Mouse (Mus musculus): ENCODE measurements at regions not wholly inside any gene's neighbourhood (a gene's known extent, or its start where the extent isn't known, plus 50 kb on each side); places are given as distances from the start of the nearest gene placed in this dataset.
"Not testable (repeated sequence)": the region's sequence is repeated elsewhere in the genome, so short reads cannot be mapped to it uniquely, and the experiment has no call there.

DNA sequence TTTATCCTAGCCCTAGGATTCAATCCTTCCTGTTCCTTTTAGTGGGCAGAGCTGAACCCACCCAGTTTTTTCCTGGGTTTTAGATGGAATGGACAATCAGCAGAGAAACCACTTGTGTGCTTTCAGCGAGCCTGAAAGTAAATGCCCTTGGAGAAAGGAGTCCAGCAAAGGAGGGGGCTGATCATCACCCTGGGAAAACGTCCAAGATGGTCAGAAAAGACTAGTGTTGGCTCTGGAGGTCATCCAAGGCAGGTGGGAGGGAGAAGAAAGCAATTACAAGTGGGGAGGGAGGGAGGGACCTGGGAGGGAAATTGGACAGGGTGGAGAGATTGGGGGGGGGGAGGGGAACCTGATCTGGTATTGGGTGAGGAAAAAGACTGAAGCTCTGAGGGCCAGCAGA, 55.6 kb upstream of the Zfp366 start:
- DNase-seq: peak; percentile 58 to 72

DNA sequence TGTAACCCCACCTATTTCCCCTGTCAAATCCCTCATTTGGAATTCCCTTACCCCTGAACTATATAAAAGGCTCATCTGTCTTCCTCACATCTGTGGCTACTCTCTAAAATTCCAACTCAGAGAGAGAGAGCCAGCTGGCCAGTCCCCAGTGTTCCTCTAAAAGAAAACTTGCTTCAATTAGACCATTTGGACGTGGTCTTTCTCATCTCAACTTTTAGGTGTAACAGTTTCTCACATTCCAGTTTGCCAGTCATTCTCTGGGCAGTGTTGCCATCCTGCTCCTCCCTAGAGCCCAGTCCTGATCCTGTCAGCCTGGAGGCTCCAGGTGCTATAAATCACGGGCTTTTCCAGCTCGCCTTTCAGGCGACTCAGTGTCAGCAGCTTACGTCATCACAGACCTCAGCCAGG, 56.3 kb upstream of the Zfp366 start:
- peak in 1 of 2 experiments; percentile 14 for DNase-seq

DNA sequence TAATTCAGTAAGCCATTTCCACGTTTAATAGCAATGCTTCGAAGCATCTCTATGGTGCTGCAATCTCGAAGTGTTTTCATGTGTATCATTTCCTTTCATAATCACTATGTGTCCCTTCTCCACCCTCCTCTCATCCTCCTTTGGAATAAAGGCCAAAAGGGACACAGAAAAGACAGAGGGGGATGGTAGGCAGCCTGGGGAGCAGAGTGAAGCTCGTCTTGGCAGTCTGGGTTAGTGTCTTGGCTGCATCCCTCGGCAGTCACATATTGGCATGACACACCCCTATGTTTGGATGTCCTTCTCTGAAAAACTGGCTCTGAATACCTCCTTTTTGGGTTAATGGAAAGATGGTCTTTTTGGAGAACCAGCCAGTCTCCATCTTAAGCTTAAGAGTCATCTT, 56.9 kb upstream of the Zfp366 start:
- no peak for DNase-seq

DNA sequence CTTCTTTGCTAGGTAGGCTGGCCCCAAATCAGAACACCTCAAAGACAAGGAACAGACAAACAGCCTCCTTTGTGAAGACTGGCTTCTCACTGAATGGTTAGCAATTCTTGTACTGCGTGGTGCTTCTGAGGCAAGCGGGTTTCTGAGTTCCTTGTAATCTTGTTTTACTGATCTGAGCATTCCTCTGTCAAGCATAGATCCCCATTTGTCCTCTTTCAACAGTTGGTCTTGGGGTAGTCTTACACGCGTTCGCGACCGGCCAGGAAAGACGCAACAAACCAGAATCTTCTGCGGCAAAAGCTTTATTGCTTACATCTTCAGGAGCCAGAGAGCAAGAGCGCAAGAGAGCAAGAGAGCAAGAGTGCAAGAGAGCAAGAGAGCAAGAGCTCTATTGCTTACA, 57.7 kb upstream of the Zfp366 start:
- not testable (repeated sequence) for DNase-seq

DNA sequence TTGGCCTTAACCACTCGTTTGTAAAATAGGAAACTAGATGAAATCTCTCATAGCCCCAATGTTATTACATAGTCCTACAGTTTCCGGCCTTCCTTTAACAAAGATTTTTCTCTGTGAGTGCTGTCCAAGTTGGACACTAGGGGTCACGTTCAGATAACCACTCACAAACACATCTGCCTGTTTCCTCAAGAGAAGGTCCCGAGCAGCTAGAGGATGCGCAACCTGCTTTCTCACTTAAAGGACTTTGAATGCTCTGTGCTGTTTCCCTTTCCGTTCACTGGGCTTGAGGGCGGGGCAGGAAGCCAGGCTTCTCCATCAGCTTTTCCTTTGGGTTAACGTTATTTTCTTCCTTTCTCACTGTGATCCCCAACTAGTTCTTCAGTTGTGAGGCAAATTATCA, 58.1 kb upstream of the Zfp366 start:
- DNase-seq: peak; percentile 11 to 23

DNA sequence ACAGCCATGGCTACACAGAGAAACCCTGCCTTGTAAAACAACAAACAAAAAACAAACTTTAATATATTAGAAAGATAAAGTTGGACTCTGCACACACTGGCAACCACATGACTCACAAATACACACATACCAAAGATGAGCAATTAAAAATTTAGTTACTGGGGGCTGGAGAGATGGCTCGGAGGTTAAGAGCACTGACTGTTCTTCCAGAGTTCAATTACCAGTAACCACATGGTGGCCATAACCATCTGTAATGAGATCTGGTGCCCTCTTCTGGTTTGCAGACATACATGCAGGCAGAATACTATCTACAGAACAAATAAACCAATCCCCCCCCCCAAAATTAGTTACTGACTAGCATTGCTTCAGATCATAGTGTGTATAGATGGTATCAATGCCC, 58.7 kb upstream of the Zfp366 start:
- peak; percentile 17 to 50 for DNase-seq

DNA sequence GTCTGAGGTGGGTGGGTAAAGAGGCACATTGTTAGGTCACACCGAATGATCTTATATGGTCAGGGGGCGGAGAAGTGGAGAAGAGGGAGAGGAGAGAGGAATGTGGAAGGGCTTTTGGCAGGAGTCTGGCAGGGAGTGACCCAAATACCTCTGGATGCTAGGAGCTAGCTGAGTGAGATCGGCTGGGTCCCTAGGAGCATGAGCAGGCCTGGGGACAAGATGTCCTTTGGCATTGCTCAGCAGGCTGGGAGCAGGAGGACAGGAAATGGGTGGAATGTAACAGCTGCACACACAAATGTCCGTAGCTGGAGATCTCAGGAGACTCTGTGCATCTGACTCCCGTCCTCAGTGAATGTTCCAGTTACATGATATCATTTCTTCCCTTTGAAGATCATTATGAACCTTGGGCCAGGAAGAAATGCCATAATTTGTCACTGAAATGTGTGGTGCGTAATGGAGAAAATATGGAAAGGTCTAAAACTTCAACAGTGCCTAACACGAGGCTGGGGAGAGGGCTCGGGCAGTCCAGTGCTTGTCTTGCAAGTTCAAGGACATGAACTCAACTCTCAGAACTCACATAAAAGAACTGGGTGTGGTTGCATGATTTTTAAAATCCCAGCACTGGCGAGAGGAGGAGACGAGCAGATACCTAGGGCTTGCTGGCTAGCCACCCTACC, 59.6 kb upstream of the Zfp366 start:
- peak; percentile 50 to 79 for DNase-seq

DNA sequence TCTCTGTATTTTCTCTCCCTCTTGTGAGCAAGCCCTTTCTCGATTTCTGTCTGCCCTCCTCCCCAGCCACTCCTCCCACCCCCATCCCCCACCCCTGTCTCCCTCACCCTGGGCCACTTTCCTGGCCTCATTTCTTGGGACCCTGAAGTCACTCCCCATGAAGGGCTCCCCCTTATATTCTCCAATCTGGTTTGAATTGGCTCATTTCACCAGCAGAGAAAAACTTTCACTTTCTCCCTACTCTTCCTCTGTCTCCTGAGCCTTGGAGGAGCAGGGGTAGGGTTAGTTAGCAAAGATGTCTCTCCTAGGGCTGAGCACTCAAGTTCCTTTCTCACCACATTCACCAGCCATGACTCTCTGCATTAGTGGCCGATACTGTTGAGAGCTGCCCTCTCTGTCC, 60.5 kb upstream of the Zfp366 start:
- no peak for DNase-seq

DNA sequence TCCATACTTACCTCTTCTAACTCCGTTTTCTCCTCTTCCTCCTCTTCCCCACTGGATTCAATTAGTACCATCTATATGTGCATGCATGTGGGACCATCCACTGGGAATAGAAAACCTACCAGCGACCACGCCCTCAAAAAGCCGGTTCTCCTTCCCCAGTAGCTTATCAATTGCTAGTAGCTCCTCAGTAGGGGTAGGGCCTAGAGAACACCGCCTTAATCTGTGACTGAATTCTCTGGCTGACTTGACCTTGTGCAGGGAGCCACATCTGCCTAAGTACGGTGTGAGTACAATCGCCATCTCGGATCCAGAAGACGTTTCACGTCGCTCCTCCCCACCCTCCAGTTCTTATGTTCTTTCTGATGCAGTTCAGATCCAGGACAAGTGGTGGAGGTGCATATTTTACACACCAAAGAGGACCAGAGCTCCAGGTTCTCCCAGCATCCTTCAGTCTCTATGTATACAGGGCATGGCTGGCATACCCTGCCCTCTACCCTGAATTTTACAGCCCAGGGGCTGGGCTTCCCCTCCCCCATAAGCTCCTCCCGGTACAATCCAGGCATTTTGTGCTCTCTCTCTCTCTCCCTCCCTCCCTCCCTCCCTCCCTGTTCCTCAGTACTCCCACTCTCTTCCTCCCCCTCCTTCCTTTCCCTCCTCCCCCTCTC, 61.0 kb upstream of the Zfp366 start:
- no peak for DNase-seq

DNA sequence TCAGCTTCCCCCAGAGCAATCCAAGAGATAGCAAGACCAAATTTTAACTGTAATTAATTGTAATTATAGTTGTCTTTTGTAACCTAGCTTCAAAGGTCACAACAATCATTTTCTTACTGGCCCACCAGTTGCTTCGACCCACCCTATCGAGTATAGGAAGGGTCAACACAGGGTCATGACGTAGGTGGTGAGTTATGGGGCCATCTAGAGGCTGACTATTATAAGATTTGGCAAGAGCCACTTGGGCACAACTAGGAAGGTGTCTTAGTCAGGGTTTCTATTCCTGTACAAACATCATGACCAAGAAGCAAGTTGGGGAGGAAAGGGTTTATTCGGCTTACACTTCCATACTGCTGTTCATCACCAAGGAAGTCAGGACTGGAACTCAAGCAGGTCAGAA, 62.1 kb upstream of the Zfp366 start:
- not testable (repeated sequence) for DNase-seq

DNA sequence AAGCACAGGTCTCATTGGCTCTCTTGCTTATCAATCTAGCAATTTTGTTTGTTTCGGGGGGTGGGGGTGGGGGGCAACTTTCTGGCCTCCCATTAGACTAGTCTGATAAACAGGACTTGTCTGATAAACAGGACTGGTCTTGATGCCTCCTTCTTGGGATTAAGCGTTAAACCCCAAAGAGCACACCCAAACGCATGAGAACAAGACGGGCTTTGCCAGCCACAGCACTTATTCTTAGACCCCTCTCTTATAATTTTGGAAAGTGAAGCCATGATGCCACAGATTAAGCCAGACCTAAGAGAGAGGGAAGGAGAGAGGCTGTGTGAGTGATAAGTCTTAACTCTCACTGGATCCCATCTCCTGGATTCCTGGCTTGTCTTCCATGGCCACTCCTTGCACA, 63.5 kb upstream of the Zfp366 start:
- no peak for DNase-seq

DNA sequence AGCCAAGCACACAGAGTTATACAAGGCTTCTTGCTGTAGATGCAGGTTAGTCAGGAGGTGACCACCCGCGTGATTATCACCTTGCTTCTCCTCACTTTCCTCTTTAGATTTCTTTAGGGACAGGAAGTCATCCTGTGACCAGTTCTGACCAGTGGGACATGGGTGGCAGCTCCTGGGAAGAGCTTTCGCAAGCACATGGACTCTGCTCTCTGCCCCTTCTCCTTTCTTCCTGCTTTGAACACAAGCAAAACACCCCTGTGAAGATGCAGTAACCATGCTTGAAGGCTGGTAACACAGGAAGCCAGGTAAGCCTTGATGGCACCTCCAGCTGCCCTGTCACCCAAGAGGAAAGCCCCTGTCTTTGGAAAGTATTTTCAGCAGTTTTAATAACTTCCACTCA, 64.7 kb upstream of the Zfp366 start:
- peak; percentile 48 to 55 for DNase-seq

DNA sequence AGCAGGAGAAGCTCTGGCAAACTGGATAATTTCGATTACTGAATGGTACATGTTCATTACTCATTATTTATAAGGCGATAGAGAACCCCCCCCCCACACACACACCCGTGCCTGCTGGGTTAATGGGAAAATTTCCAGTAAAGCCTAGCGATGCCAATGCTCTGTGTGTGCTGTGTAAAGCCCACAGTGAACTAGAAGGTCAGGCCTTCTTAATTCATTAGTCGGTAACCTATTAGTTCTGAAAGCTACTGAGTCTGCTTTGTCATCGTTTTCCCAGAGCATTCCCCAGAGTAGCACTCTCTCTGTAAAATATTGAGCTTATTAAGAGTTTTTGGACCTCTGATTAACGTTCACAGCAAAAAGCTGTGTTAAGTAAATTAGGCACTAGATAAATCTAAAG, 65.7 kb upstream of the Zfp366 start:
- peak; percentile 28 to 53 for DNase-seq

DNA sequence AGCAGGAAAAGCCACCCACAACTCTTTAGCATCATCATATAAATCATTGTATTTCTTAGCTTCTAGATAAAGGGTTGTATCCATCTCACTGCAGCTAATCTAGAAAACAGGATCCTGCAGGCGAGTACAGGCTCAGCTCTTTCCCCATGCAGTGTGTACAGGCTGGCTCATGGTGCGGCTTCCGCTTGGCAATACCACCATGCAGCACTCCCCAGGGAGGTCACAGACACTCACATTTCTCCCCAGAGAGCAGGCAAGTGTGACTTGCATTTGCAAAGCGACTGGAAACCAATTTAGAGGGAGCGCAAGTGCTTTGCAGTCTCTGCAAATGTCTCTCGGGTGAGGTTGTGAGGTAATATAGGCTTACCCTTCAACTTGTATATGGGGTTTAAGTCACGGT, 69.1 kb upstream of the Zfp366 start:
- DNase-seq: no peak

DNA sequence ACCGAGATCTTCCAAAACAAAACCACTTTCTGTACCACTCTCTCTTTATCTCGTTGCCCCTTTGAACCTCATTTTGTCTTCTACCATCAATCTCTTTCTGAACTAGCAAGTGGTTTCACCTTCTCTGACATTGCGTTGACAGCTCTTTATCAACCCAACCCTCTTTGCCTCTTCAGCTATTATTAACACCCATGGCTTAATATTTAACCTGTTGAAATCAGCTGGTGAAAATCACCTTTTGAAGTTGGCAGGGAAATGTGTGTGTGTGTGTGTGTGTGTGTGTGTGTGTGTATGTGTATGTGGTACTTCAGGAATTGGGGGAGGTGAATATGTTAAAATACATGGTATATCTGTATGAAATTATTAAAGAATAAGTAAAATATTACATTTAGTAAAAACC, 70.1 kb upstream of the Zfp366 start:
- DNase-seq: peak; percentile 62 to 74

DNA sequence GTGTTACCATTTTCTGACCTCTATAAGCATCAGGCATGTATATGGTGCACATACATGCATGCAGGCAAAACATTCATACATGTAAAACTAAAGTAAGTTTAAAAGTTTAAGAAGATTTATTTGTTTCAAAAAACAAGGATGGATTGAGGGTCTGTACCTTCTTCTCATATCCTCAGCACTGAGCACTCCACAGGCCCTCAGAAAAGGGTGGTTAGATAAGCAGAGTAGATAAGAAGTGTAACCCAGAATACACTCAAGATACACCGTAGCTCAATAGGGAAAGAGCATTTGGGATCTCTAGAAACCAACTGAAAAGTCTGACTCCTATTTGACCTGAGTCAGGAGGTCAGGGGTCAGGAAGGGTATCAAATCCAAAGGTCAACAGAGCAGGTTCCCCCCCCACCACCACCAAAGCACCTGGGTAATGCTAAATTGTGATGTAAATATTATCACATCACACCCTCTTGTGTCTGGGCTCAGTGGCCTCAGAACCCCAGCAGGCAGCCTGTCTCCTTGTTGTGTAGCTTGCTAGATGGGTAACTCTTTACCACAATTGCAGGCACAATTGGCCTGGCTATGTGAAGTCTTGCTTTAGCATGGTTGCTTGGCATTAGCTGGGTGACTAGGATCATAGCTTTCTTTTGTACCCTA, 72.8 kb upstream of the Zfp366 start:
- DNase-seq: no peak

DNA sequence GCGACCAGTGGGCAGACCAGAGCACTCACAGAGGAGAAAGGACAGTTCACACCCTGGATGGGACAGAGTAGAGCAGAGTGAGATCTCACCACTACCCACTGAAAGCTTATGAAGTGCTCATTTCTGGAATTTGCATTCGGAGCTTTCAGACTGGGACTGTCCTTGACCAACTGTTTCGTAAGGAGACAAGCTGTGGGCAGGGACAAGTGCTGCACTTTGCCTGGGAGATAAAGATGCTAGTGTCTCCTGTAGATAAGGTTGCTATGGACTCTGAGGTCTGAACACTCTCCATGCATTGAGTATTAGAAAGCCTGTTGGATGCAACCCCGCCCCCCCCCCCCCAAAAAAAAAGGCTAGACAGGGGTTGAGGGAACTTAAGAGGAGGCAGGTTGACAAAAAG, 76.6 kb upstream of the Zfp366 start:
- DNase-seq: no peak

DNA sequence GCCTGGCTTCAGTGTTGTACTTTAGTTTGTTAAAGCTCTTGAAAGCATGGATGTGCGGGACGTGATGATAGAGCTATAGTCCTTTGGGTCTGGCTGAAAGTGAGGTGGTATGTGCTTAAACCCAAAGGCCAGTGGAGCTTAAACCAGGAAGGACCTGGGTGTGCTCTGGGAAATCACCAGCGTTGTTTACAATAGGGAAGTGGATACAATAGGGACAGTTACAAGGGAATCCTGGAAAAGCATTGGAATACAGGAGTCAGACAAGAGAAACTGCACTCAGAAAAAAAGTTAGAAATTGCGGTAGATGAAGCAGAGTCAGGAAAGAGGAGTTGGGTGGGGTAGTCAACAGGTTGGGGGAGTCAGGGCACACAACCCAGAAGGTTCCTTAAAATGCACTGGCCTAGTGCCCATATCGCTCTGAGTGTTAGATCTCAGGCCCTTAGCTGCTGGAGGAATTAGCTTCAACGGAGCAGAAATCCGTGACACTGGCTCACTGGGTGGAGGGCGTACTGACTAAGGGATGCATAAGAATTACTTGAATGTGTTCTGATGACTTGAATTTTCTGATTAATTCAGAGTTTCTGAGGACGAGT, 82.4 kb upstream of the Zfp366 start:
- no peak for DNase-seq

DNA sequence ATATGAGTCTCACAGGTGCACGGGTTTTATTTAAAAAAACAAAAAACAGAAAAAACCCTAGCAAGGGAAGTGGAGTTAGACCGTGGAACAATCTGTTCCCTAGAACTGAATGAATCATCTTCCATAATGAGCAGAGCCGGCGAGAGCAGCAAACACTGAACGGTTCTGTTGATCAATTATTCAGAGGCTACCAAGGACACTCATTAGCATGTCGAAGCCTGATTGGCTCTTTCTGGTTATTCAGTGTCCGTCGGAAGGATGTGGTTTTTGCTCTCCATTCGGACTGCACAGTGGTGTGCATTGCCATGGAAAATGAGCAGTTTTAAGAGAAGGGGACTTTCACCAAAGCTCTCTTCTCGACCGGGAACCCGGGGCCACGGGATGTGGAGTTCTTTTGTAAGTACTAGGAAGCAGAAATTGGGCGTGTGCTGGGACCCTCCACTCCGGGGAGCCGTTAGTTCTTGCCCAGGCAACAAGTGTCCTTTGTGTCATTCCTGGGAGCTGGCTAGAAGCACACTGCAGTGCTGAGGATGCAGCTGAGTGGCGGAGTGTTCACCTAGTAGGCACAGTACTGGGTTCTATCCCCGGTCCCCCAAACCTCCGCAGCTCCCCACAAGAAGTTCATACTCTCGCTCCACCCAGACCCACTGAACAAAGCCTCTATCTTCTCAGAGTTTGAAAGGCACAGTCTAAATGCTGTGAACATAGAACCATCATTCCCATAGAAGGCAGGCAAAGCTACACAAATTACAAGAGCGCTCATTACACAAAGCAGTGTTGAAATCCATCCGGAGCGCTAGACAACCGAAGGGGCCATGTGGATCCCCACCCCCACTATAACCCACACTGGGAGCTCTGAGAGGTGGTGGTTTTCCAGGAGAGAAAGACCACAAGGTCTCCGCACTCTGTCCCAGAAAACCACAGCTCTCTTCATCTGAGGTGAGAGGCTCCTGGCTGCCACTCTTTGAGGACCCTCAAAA, 83.9 kb upstream of the Zfp366 start:
- peak; percentile 30 to 42 for DNase-seq

DNA sequence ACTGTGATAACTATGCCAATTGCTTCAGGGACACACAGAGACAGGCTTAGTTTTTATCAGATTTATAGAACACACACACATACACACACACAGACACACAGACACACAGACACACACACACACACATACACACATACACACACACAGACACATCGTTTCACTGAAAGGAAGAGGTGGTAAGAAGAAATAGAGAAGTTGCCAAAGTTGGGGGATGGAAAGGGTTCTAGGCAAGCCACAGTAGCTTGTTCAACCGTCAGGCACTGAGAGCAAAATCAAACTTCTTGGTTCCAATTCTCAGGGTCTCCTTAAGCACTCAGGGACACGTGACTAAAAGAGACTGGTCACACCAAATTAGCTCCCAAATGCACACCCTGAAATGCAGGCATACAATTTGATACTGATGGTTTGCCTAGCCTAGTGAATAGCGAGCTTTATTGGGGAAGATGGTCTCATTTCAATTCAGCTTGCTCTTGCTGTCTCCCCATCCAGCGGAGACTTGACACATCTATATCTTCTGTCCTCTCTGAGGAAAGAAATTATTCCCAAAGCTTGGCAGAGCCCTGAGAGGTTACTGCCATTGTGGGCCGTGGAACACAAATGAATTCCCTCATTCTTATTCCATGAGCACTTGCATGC, 84.7 kb upstream of the Zfp366 start:
- no peak for DNase-seq

DNA sequence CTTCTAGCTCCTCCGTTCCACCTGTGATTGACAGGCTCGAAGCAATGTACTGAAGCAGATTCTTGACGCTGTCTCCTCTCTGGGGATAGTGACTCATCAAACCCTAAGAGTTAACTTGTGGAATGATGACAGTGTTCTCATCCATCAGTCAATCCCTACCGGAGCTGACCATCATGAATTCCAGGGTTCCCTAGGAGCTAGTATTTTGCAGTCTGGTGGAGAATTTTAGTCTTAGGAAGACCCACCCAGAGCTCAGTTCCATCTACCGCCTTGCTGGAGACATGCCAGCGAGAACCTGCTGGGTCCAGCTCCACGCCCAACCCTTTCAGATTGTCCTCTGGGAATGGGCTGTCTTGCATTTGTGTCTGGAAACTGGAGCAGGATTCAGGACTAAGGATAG, 85.4 kb upstream of the Zfp366 start:
- DNase-seq: no peak

Measured in kidney, postnatal 36 days (tissue).